Mouse (Mus musculus): ENCODE data around the gene Nanos1.

- no peak for TF ChIP-seq TAL1 (IDR thresholded peaks at IDR 0.05; ENCODE audit: low read length)
- no peak for TF ChIP-seq GATA1 (IDR thresholded peaks at IDR 0.05; ENCODE audit: low read length)
Measured at GRCm38 (mm10) chr19:60797415-60797814, 41.6 kb downstream of the Nanos1 start.
